Mouse (Mus musculus) cerebellum, adult 2 months (tissue): ENCODE results near the gene Creb3l1.

ENCODE experiments used
- CTCF ChIP-seq: fragments of 200-500 bp; IDR thresholded peaks from 2 replicates; pipeline ENCODE4 v1.5.1; 2011; ENCODE audit warnings: low read depth, mild to moderate bottlenecking, control low read depth, low read length, moderate library complexity, borderline replicate concordance; ENCODE audit not compliant: insufficient read depth
- POLR2A ChIP-seq: fragments of 200-500 bp; IDR thresholded peaks from 2 replicates; pipeline ENCODE4 v1.6.1; 2011; ENCODE audit warnings: low read length, control low read depth, borderline replicate concordance; ENCODE audit not compliant: insufficient read depth

GRCm38 (mm10) chr2:91966367-91966766 lies 57.9 kb downstream of the Creb3l1 start:
- TF ChIP-seq CTCF (no peak), POLR2A (no peak)
